Mouse (Mus musculus) small intestine, adult 2 months (tissue): Measurements from ENCODE around the gene Mpeg1. TPM values are rescaled to one million over a fixed set of nuclear protein-coding genes. Genes with fewer than 3 reads are reported as not detected.

ENCODE experiments used
- H3K27ac ChIP-seq: fragments of 200-500 bp; 2 replicates; pipeline ENCODE4 v1.5.1; 2012; ENCODE audit warnings: low read depth, low read length, control low read depth, inconsistent platforms; ENCODE audit not compliant: insufficient read depth
- H3K27me3 ChIP-seq: fragments of 200-500 bp; 2 replicates; pipeline ENCODE4 v1.6.1; 2012; ENCODE audit warnings: mild to moderate bottlenecking, moderate library complexity, low read length, inconsistent platforms; ENCODE audit not compliant: control insufficient read depth, insufficient read depth
- H3K36me3 ChIP-seq: fragments of 200-500 bp; 2 replicates; pipeline ENCODE4 v1.6.1; 2012; ENCODE audit warnings: mild to moderate bottlenecking, low read length, control low read depth, inconsistent platforms; ENCODE audit not compliant: control insufficient read depth, insufficient read depth
- H3K4me1 ChIP-seq: fragments of 200-500 bp; 2 replicates; pipeline ENCODE4 v1.6.1; 2012; ENCODE audit warnings: low read length, inconsistent platforms, mixed read lengths; ENCODE audit not compliant: control insufficient read depth, insufficient read depth, insufficient read length
- H3K4me3 ChIP-seq: fragments of 200-500 bp; 2 replicates; pipeline ENCODE4 v1.5.1; 2012; ENCODE audit warnings: low read depth, mild to moderate bottlenecking, control low read depth, inconsistent platforms, low read length, moderate library complexity
- CTCF ChIP-seq: fragments of 200-500 bp; IDR thresholded peaks from 2 replicates; pipeline ENCODE4 v1.5.1; 2012; ENCODE audit warnings: low read depth, mild to moderate bottlenecking, control low read depth, inconsistent platforms, low read length, moderate library complexity, mixed read lengths; ENCODE audit not compliant: insufficient replicate concordance, insufficient read length; ENCODE audit errors: extremely low read depth
- POLR2A ChIP-seq: fragments of 200-500 bp; IDR thresholded peaks from 2 replicates; pipeline ENCODE4 v1.6.1; 2012; ENCODE audit warnings: low read depth, mild to moderate bottlenecking, control low read depth, inconsistent platforms, low read length, moderate library complexity
- WGBS: fragments of 180-500 bp; shearing (Covaris S2); methylation state at CpG from one replicate; pipeline ENCODE4 v1.1.7; 2018; 5-methylcytosine and 5-hydroxymethylcytosine counted together
- polyA plus RNA-seq: library from polyadenylated mRNA; depleted of rRNA; stranded (reverse); fragments of >200 nt; gene quantifications from 2 replicates; pipeline ENCODE4 v1.2.3, GENCODE M21; 2012

The Mpeg1 gene
- polyA plus RNA-seq, 1 experiment, result 3.5 TPM

- Histone ChIP-seq H3K27ac (peak overlapping the region; percentile 73; the same call in 1 of the 2 replicates), H3K4me3 (peak overlapping the region; percentile 50), H3K27me3 (no peaks in the 10 kb centered on the region), H3K36me3 (no peaks in the 10 kb centered on the region), H3K4me1 (peaks cover 6% of the 10 kb centered on the region; the same call in 1 of the 2 replicates)
- WGBS, result 32% methylated on average over 12 of the region's 12 CpGs
- no peak for TF ChIP-seq POLR2A
- TF ChIP-seq CTCF, result no peak
Observed at GRCm38 (mm10) chr19:12457401-12458066, 3.0 kb upstream of the Mpeg1 start.

GRCm38 (mm10) chr19:12459516-12459915, 1.1 kb upstream of the Mpeg1 start:
- H3K4me3 ChIP-seq, result no peak overlapping the region
- no peaks in the 10 kb centered on the region for H3K27me3 ChIP-seq
- H3K36me3 ChIP-seq, result no peaks in the 10 kb centered on the region
- TF ChIP-seq POLR2A (no peak), CTCF (no peak)
- WGBS, result 75% methylated on average over 4 of the region's 4 CpGs
- no peak overlapping the region for H3K27ac ChIP-seq
- peaks cover 6% of the 10 kb centered on the region; the same call in 1 of the 2 replicates for H3K4me1 ChIP-seq

- 71% methylated on average over 7 of the region's 7 CpGs for WGBS
Observed at GRCm38 (mm10) chr19:12462851-12463721, 2.5 kb downstream of the Mpeg1 start.

GRCm38 (mm10) chr19:12463722-12464035, 3.1 kb downstream of the Mpeg1 start:
- Histone ChIP-seq H3K27ac (peak overlapping the region; percentile 56), H3K27me3 (no peaks in the 10 kb centered on the region), H3K4me1 (no peaks in the 10 kb centered on the region), H3K4me3 (no peak overlapping the region), H3K36me3 (0 out of 2 replicates have a peak, but pooled peaks cover 2% of the 10 kb centered on the region)
- TF ChIP-seq POLR2A, result no peak
- TF ChIP-seq CTCF, result no peak
- 17% methylated on average over 1 of the region's 1 CpGs for WGBS

More at GRCm38 (mm10) chr19:12462851-12463721, 2.5 kb downstream of the Mpeg1 start:
- no peak for TF ChIP-seq CTCF
- no peak for TF ChIP-seq POLR2A
- no peaks in the 10 kb centered on the region for H3K36me3 ChIP-seq
- peak overlapping the region; percentile 33; the same call in 1 of the 2 replicates for H3K4me3 ChIP-seq
- peak overlapping the region; percentile 56 for H3K27ac ChIP-seq
- no peaks in the 10 kb centered on the region for H3K4me1 ChIP-seq
- H3K27me3 ChIP-seq, result no peaks in the 10 kb centered on the region

- peak overlapping the region; percentile 64 for H3K27ac ChIP-seq
- no peak overlapping the region for H3K4me3 ChIP-seq
- WGBS, result 74% methylated on average over 5 of the region's 5 CpGs
- H3K36me3 ChIP-seq, result 0 out of 2 replicates have a peak, but pooled peaks cover 3% of the 10 kb centered on the region
- no peaks in the 10 kb centered on the region for H3K4me1 ChIP-seq
- no peaks in the 10 kb centered on the region for H3K27me3 ChIP-seq
- TF ChIP-seq POLR2A, result no peak
- no peak for TF ChIP-seq CTCF
Observed at GRCm38 (mm10) chr19:12464127-12464526, 3.5 kb downstream of the Mpeg1 start.

GRCm38 (mm10) chr19:12464674-12465073, 4.1 kb downstream of the Mpeg1 start:
- Histone ChIP-seq H3K36me3 (peaks cover 8% of the 10 kb centered on the region), H3K27me3 (no peaks in the 10 kb centered on the region), H3K4me1 (no peaks in the 10 kb centered on the region), H3K4me3 (no peak overlapping the region), H3K27ac (no peak overlapping the region)
- WGBS, result 34% methylated on average over 4 of the region's 4 CpGs
- TF ChIP-seq CTCF (no peak), POLR2A (no peak)
